Mouse (Mus musculus): ENCODE measurements at regions not wholly inside any gene's neighbourhood (a gene's known extent, or its start where the extent isn't known, plus 50 kb on each side); places are given as distances from the start of the nearest gene placed in this dataset.

DNA sequence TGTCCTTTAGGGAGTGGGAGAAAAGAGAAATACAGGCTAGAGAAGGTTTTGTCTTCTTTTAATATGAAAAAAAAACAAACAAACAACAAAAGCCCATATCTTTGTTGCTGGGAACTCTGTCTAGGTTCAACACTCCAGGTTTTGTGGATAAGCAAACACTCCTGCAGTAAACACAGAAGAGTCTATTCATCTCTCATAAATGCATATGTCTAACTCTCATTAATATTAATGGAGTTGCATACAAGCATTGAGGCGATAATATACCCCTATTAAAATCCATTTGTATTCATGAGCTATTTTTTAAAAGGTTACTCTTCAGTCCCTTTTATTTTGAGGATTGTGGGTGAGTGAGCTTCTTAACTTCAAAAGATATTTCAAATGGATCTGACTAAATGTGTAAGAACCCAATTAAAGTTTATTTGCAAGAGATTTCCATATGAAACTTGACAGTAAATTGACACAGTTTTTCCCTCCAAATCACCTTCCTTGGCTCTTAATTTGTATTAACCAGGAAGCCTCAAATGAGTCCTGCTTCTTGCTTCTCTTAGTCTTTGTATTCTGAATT lies 302.6 kb upstream of the Nr5a2 start:
- no peaks in the 10 kb centered on the region for H3K36me3 ChIP-seq
- WGBS: 25% methylated on average over 1 of the region's 1 CpGs
- no peaks in the 10 kb centered on the region for H3K9me3 ChIP-seq (replicated peaks)
- H3K4me1 ChIP-seq: 0 out of 2 replicates have a peak, but pooled peaks cover 8% of the 10 kb centered on the region
- ATAC-seq (ENCODE audit: low FRiP score): no peak
- no peaks in the 10 kb centered on the region for H3K27me3 ChIP-seq (replicated peaks)
- no peak overlapping the region for H3K27ac ChIP-seq (replicated peaks)
- H3K4me3 ChIP-seq (replicated peaks): no peak overlapping the region
- H3K4me2 ChIP-seq: no peak overlapping the region
- H3K9ac ChIP-seq (replicated peaks): no peak overlapping the region

- ATAC-seq (ENCODE audit: low FRiP score): no peak
- H3K4me2 ChIP-seq: no peak overlapping the region
- H3K4me3 ChIP-seq (replicated peaks): no peak overlapping the region
- H3K36me3 ChIP-seq: no peaks in the 10 kb centered on the region
- H3K4me1 ChIP-seq: 0 out of 2 replicates have a peak, but pooled peaks cover 8% of the 10 kb centered on the region
- H3K27ac ChIP-seq (replicated peaks): no peak overlapping the region
- H3K27me3 ChIP-seq (replicated peaks): no peaks in the 10 kb centered on the region
- WGBS: 38% methylated on average over 5 of the region's 5 CpGs
- H3K9ac ChIP-seq (replicated peaks): no peak overlapping the region
- no peaks in the 10 kb centered on the region for H3K9me3 ChIP-seq (replicated peaks)
These were observed 301.9 kb upstream of the Nr5a2 start for GRCm38 (mm10) chr1:137262121-137262525.

- Histone ChIP-seq H3K4me3 (replicated peaks) (no peak overlapping the region), H3K27ac (replicated peaks) (no peak overlapping the region), H3K9ac (replicated peaks) (no peak overlapping the region), H3K4me2 (no peak overlapping the region), H3K4me1 (no peaks in the 10 kb centered on the region), H3K36me3 (no peaks in the 10 kb centered on the region), H3K27me3 (replicated peaks) (no peaks in the 10 kb centered on the region), H3K9me3 (replicated peaks) (no peaks in the 10 kb centered on the region)
- no peak for ATAC-seq (ENCODE audit: low FRiP score)
- 90% methylated on average over 3 of the region's 3 CpGs for WGBS
These were observed 296.0 kb upstream of the Nr5a2 start for GRCm38 (mm10) chr1:137256294-137256693.

GRCm38 (mm10) chr1:137255041-137255440 lies 294.8 kb upstream of the Nr5a2 start:
- ATAC-seq (ENCODE audit: low FRiP score): no peak
- no peak overlapping the region for H3K4me2 ChIP-seq
- H3K9ac ChIP-seq (replicated peaks): no peak overlapping the region
- H3K4me3 ChIP-seq (replicated peaks): no peak overlapping the region
- H3K36me3 ChIP-seq: no peaks in the 10 kb centered on the region
- no peaks in the 10 kb centered on the region for H3K27me3 ChIP-seq (replicated peaks)
- no peaks in the 10 kb centered on the region for H3K4me1 ChIP-seq
- no peak overlapping the region for H3K27ac ChIP-seq (replicated peaks)
- H3K9me3 ChIP-seq (replicated peaks): no peaks in the 10 kb centered on the region

- Histone ChIP-seq H3K27ac (replicated peaks) (no peak overlapping the region), H3K9me3 (replicated peaks) (no peaks in the 10 kb centered on the region), H3K4me1 (no peaks in the 10 kb centered on the region), H3K36me3 (no peaks in the 10 kb centered on the region), H3K4me2 (no peak overlapping the region), H3K27me3 (replicated peaks) (no peaks in the 10 kb centered on the region), H3K4me3 (replicated peaks) (no peak overlapping the region), H3K9ac (replicated peaks) (no peak overlapping the region)
- ATAC-seq (ENCODE audit: low FRiP score): no peak
- 96% methylated on average over 1 of the region's 1 CpGs for WGBS
These were observed 294.4 kb upstream of the Nr5a2 start for GRCm38 (mm10) chr1:137254634-137255033.

- Histone ChIP-seq H3K36me3 (no peaks in the 10 kb centered on the region), H3K4me3 (replicated peaks) (no peak overlapping the region), H3K27ac (replicated peaks) (no peak overlapping the region), H3K27me3 (replicated peaks) (0 out of 2 replicates have a peak, but pooled peaks cover 2% of the 10 kb centered on the region), H3K9me3 (replicated peaks) (no peaks in the 10 kb centered on the region), H3K4me1 (no peaks in the 10 kb centered on the region), H3K4me2 (no peak overlapping the region), H3K9ac (replicated peaks) (no peak overlapping the region)
- 87% methylated on average over 4 of the region's 4 CpGs for WGBS
- no peak for ATAC-seq (ENCODE audit: low FRiP score)
These were observed 266.8 kb upstream of the Nr5a2 start for GRCm38 (mm10) chr1:137227098-137227485.

GRCm38 (mm10) chr1:137226479-137227097 lies 266.3 kb upstream of the Nr5a2 start:
- WGBS: 79% methylated on average over 6 of the region's 6 CpGs
- H3K27ac ChIP-seq (replicated peaks): no peak overlapping the region
- no peaks in the 10 kb centered on the region for H3K36me3 ChIP-seq
- 0 out of 2 replicates have a peak, but pooled peaks cover 2% of the 10 kb centered on the region for H3K27me3 ChIP-seq (replicated peaks)
- H3K4me3 ChIP-seq (replicated peaks): no peak overlapping the region
- no peak overlapping the region for H3K4me2 ChIP-seq
- no peak overlapping the region for H3K9ac ChIP-seq (replicated peaks)
- peaks cover 3% of the 10 kb centered on the region for H3K4me1 ChIP-seq
- no peak for ATAC-seq (ENCODE audit: low FRiP score)
- H3K9me3 ChIP-seq (replicated peaks): no peaks in the 10 kb centered on the region

DNA sequence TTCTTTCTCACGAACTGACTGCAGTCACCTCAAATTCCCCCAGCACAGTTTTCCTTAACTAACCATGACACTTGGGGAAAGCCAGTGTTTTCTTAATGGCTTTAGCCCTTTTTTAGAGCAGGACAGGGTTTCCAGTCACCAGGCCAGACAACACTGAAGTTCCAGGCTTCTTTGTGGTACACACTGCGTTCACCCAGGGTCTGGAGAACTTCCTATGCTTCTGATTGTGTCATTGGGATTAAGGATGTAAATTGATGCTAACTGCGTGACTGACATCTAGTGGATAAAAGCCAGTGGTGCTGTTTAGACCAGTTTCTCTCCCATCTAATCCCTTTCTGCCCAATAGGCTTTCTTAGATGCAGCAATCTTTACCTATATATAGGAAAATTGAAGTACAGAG lies 265.2 kb upstream of the Nr5a2 start:
- Histone ChIP-seq H3K27me3 (replicated peaks) (0 out of 2 replicates have a peak, but pooled peaks cover 2% of the 10 kb centered on the region), H3K4me2 (no peak overlapping the region), H3K36me3 (no peaks in the 10 kb centered on the region), H3K4me3 (replicated peaks) (no peak overlapping the region), H3K9me3 (replicated peaks) (no peaks in the 10 kb centered on the region), H3K27ac (replicated peaks) (no peak overlapping the region), H3K9ac (replicated peaks) (no peak overlapping the region), H3K4me1 (peaks cover 10% of the 10 kb centered on the region)
- ATAC-seq (ENCODE audit: low FRiP score): peak; percentile 79
- 26% methylated on average over 3 of the region's 3 CpGs for WGBS

DNA sequence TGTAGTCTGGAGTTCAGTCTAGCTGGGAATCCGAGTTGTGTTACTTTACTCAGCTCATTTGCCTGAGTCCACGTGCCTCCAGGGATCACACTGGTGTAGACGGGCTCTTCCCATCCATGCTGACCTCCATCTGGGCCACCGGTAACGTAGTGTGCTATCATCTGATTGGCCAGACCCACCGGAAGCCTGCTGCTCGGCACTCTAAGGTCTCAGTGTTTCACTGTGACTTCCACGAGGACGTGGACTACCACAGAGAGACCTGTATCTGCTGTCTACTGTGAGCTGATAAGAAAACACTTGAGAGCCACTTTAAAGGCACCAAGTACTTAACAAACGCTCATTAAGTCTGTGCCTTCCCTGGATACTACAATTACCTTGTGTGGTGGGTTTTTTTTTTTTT lies 262.8 kb upstream of the Nr5a2 start:
- no peak overlapping the region for H3K27ac ChIP-seq (replicated peaks)
- 66% methylated on average over 10 of the region's 10 CpGs for WGBS
- H3K9me3 ChIP-seq (replicated peaks): no peaks in the 10 kb centered on the region
- no peaks in the 10 kb centered on the region for H3K36me3 ChIP-seq
- H3K4me1 ChIP-seq: peaks cover 10% of the 10 kb centered on the region
- no peak overlapping the region for H3K9ac ChIP-seq (replicated peaks)
- no peak overlapping the region for H3K4me3 ChIP-seq (replicated peaks)
- 0 out of 2 replicates have a peak, but pooled peaks cover 2% of the 10 kb centered on the region for H3K27me3 ChIP-seq (replicated peaks)
- H3K4me2 ChIP-seq: no peak overlapping the region
- no peak for ATAC-seq (ENCODE audit: low FRiP score)

- H3K36me3 ChIP-seq: no peaks in the 10 kb centered on the region
- 0 out of 2 replicates have a peak, but pooled peaks cover 2% of the 10 kb centered on the region for H3K27me3 ChIP-seq (replicated peaks)
- H3K9me3 ChIP-seq (replicated peaks): no peaks in the 10 kb centered on the region
- peak overlapping the region; percentile 38 for H3K9ac ChIP-seq (replicated peaks)
- 11% methylated on average over 25 of the region's 25 CpGs for WGBS
- H3K27ac ChIP-seq (replicated peaks): no peak overlapping the region
- H3K4me3 ChIP-seq (replicated peaks): peak overlapping the region; percentile 35
- peak overlapping the region; percentile 69 for H3K4me2 ChIP-seq
- ATAC-seq (ENCODE audit: low FRiP score): peak; percentile 37; the same call in 1 of the 2 replicates
- peaks cover 10% of the 10 kb centered on the region for H3K4me1 ChIP-seq
These were observed 261.1 kb upstream of the Nr5a2 start for GRCm38 (mm10) chr1:137221087-137222057.

- no peak overlapping the region for H3K4me3 ChIP-seq (replicated peaks)
- WGBS: 30% methylated on average over 6 of the region's 6 CpGs
- no peak overlapping the region for H3K4me2 ChIP-seq
- H3K27me3 ChIP-seq (replicated peaks): 0 out of 2 replicates have a peak, but pooled peaks cover 2% of the 10 kb centered on the region
- no peak overlapping the region for H3K9ac ChIP-seq (replicated peaks)
- no peaks in the 10 kb centered on the region for H3K36me3 ChIP-seq
- H3K9me3 ChIP-seq (replicated peaks): no peaks in the 10 kb centered on the region
- peaks cover 10% of the 10 kb centered on the region for H3K4me1 ChIP-seq
- no peak for ATAC-seq (ENCODE audit: low FRiP score)
- H3K27ac ChIP-seq (replicated peaks): no peak overlapping the region
These were observed 260.0 kb upstream of the Nr5a2 start for GRCm38 (mm10) chr1:137220226-137220625.

Measured in neural tube, embryonic 15.5 days (tissue).